Mouse (Mus musculus): ENCODE results near the gene Adamts17.

Adamts17 gene

DNA sequence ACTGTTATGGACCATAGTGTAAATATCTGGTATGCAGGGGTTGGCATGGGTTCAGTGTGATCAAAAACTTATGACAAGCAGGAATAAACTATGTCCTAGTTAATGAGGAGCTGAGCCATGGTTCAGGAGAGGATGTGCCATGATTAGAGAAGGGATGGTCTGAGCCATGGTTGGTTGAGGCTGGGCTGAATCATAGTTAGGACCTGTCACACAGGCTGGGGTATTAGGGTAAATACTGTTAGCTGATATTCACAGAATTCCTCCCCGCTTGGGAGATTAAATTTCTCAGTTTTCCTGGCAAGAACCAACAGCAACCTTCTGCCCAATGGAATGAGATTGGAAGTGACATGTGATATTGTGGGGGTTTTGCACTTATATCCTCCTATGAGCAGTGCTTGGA lies 84.6 kb downstream of the Adamts17 start:
- in situ Hi-C loops (cut with MseI, MboI) = no loop called here

DNA sequence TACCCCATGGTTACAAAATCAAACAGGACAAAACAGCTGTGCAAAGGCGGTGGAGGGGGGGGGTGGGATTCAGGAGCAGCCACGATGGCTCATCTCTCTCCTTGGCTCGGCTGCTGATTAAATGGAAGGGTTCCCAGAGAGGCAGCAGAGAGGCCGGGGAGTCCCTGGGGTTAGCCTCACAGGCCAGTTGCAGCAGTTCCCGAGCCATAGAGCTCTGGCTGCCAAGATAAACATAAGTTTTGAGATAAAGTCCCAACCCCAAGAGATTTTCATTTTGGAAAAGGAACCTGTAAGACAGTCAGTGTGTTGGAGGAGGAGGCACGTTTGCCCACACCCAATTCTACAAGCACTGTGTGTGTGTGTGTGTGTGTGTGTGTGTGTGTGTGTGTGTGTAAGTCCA lies 89.7 kb downstream of the Adamts17 start:
- in situ Hi-C loops (cut with MseI, MboI) = no loop called here

DNA sequence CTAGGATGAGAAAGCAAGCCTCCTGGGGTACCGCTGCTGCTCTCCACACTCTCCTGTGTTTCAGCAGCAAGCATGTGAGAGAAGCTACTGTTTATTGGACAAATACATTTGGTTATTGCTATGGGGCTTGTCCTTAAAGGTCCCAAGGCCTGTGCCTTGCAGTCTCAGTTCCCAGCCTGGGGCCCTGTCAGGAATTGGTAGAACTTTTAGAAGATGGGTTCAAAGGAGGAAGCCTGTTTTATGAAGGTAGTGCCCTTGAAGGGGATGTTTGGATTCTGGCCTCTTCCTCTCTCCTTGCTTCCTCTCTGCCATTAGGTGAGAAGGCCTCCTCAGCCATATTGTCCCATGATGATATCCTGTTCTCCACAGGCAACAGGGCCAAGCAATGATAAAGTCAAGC lies 91.8 kb downstream of the Adamts17 start:
- in situ Hi-C loops (cut with MseI, MboI) = no loop called here

DNA sequence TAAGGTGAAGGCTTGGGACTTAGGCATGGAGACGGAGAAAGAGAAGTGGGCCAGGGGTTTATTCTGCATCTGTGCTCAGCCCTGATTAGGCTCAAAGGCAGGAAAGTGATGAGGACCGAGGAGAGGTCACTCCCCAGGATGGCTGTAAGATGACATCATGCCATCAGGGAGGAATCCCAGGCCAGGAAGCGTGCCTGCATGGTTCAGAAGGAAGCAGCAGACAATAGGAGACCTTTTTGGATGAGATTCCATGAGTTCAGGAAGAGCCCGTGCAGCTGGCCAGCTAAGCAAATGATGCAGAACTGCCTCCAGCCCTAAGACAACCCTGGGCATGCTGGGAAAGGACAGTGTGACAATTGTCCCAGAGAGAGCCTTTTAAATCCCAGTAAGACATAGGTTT lies 93.7 kb downstream of the Adamts17 start:
- in situ Hi-C loops (cut with MseI, MboI) = no loop called here

DNA sequence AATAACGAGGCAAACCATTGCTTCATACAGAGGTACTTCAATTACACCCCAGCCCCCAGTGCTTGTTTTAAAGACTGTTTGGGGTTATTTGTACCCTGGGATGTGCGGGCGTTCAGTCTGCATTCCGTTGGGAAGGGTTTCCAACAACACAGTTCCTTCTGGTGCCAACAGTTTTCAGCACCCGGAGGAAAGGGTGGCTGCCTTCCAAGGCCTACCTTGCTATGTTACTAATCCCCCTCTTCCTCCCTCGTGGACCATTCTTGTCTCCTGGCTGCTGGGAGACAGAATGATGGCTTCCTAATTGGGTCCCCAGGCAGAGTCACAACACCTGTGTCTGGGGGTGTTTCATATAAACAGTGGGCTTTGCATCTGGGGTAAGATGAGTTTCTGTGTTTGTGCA lies 94.5 kb downstream of the Adamts17 start:
- in situ Hi-C loops (cut with MseI, MboI) = no loop called here

DNA sequence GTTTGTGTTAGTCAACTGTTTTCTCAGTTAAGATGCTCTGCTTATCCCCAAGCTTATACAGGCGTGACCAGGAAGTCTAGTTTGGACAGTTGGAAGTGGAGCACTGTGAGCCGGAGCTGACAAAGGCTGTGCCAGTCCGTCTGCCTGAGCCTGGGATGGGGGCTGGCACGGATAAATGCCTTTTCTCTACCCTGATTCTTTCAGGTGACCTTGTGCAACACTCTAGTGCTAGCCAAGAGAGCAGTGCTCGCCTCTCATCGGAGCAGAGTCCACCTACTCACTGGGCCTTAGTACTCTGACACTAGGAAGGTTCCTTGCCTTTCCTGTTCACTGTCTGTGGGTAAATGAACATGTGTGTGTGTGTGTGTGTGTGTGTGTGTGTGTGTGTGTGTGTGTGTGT lies 95.5 kb downstream of the Adamts17 start:
- in situ Hi-C loops (cut with MseI, MboI) = no loop called here

DNA sequence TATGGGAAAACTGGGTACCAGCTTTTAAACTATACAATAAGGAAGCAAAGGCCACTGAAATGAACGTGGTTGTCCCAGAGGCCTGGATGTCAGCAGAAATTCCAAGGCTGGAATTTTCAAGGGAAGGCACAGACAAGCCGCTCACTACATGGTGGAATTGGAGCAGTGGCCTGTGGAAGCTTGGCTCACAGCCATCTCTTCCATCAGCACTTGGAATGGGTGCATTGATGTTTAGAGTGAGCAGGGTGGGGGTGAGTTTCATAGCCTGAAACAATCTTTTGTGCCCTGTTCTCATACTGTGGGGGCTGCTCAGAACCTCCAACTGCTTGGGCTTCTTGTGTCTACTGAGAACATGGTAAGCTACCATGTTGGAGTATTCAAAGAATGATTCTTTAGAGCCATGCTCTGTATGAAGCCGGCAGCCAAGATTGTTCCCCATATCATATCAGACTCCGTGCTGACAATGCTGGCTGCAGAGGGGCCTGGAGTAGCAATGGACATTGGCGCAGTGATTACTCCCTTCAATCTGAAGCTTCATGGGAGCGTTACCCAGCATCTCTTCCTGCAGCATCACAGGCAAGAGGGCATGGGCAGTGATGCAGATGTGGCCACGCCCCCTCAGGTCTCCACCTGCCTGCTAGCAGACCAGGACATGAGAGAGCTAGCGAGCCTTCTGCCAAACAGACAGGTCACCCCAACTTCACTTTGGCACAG lies 96.7 kb downstream of the Adamts17 start:
- in situ Hi-C loops (cut with MseI, MboI) = no loop called here

DNA sequence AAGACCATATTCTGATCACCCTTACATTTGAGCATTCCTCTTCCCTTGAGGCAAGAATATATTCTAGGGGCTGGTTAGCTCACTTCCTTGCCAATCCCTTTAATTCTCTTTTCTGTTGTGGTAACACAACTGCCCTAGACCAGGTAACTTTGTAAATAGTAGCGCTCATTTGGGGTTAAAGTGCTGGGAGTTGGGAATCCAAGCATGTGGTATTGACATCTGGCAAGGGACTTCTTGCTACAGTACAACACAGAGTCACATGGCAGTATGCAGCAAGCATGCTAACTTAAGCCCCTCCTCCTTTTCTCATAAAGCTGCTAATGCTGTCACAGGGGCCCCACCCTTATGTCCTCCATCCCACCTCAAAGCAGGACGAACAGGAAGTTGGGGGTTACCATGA lies 97.4 kb downstream of the Adamts17 start:
- in situ Hi-C loops (cut with MseI, MboI) = no loop called here

DNA sequence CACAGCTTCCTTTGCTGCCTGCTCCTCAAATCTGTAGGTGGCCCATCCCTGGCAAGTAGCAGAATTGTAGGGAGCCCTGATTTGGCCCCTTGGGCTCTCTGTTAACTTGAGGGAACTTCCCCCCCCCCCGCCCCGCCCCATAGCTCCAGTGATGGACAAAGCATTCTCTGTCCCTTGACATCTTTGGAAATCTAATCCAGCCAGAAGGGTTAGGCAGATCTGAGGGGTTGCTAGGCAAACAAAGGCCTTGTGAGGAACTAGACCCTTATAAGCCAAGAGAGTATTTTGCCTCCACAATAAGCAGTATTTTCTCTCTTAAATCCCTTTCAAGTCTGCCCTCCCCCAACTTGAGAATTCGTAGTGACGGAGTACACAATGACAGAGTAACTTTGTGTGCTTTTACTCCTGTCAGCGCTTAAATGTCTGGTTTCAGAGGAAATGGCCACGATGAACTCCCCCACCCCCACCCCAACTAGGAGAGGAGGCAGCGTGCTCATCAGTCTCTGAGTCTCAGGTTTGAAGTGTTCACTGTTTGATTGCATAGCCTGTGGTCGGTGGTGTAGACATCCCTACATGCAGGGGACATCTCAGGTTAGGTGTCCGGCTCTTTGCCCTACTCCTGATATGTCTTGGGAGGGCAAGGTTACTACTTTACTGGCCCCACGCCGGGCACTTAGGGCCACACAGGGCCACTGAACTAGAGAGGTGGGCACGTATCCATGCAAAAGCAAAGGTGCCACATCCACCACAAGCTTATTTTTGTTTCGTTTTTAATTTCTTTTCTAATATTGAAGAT lies 99.7 kb downstream of the Adamts17 start:
- in situ Hi-C loops (cut with MseI, MboI) = no loop called here

DNA sequence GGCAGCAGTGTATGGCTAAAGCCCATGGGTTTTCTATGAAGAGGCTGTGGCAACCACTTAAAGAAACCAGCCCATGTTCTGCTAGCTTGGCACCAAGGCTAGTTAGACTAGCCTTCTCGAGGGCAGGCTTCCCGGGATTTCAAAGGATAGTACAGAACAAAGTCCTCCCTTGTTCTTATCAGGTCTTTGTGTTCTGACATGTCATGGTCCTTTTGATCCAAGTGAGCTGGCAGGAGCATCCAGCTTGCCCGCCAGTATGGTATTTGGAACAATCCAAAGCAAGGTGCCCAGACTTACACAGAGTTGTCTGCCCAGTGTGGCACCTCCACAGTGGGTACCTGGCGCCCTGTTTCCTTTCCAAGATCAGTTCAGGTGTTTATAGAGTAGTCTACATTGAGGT lies 101.2 kb downstream of the Adamts17 start:
- in situ Hi-C loops (cut with MseI, MboI) = no loop called here

DNA sequence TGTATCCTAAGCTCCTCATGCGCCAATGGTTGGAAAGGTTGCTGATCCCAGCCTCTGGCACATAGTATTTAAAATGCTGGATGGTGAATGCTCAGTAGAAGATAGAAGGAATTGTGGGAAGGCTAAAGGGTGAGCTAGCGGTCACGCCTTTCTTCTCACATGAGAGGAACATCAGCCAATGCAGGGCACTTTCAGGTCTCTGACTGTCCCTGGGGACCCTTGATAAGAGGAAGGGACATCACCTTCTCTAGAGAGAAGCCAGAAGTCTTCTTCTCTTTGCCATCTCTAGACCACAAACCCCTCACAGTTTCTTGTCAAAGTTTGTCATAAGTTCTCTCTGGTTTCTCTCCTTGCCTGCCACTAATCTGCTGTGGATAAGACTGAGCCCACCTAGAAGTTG lies 109.5 kb downstream of the Adamts17 start:
- in situ Hi-C loops (cut with MseI, MboI) = no loop called here

DNA sequence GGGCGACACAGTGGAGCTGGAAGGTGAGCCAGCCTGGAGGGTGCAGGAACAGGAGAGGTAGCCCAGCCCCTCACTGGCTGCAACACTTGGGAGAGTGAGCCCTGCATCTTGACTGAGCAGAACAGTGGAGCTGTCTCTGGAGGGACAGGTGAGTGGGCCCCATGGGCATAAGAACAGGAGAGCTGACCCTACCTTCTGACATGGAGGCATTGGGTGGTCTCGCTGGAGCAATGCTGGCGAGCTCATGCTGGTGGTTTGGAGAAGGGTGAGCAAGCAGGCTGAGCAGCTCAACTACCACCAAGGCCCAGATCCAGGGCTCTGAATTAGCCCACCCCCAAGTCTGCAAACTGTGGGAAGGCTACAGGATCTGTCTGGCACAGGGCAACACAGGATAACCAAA lies 113.4 kb downstream of the Adamts17 start:
- in situ Hi-C loops (cut with MseI, MboI) = no loop called here

DNA sequence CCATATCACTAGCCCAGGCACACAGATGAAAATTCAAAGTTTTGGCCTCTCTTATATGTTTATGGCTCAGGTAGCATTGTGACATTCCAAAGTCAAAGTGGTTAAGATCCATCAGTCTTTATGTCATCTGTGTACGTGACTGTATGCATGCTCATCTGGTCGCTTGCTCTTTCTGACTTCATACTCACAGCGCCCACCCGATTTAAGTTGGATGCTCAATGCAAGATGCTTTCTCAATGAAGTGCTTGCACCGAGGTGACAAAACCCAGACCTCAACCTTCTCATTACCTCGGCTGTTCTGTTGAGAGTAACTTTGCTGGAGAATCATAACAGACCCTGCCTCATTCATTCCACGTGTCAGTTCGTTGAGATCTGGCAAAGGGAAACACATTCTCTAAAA lies 114.5 kb downstream of the Adamts17 start:
- in situ Hi-C loops (cut with MseI, MboI) = no loop called here

DNA sequence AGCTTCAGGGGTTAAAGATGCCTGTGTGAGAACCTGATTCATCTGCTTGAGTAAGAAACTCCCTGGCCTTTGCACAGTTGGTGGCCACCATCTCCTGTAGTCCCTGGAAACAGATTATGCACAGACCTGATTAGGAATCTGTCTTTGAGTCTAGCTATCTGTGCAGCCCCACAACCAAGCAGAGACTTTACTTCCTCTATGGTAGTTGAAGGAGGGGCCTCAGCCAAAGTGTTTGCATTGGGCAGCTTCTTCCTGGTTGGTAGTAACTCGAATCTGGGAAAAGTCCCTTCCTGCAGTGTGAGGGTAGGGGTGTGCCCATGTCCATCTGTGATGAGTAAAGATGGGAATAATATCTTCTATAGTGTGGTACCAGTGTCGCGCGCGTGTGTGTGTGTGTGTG lies 115.2 kb downstream of the Adamts17 start:
- in situ Hi-C loops (cut with MseI, MboI) = no loop called here

DNA sequence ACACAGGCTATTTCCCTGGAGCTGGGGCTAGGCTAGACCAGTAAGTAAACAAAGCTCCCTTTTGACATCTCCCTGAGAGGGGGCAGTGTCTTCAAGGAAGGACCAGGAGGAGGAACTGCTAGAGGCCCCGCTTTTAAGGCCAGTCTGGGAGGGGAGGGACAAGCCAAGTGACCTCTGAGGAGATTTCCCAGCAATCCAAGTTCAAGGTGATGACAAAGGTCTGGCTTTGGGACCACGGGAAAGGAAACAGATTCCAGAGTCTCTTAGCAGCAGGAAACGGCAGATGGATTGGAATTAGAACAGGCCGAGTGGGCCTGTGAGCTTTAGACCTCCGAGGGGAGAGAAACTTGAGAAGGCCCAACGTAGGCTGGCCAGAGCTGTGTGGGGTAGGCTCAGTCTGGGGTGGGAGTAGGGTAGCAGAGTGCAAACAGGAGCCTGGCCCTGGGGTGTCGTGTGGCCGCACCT lies 116.0 kb downstream of the Adamts17 start:
- in situ Hi-C loops (cut with MseI, MboI) = no loop called here

DNA sequence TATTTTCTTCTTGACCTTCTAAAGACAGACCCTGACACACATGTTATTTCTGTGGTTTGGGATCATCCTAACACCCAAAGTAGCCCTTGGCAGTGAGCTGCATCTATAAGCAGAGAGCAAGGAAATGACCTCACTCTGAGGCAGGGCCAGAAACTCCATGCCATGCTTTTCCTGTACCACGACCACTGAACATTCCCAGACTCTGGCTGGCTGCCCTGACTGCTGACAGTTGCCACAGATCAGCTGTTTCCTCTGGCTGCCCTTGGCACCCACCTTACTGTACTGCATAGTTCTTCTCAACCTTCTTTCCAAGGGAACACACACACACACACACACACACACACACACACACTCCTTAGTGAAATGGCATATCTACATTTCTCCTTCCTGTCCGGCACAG lies 116.4 kb downstream of the Adamts17 start:
- in situ Hi-C loops (cut with MseI, MboI) = no loop called here

DNA sequence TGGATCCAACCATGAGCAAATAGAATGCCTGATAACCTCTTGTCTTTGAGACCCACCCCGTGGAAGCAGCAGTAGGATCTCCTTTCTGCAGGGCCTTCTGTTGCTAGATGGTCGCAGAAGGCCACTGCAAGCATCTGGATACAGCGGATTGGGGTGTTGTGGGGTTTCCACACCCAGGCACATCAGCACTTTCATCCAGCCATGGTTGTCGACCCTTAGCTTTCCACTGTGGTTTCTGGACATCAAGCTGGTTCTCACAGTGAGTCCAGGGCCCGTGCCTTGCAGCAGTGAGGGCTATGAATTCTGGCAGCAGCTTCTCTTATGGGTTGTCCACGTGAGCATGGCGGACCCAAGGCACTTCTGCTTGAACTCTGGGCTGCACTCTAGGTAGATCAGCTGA lies 118.2 kb downstream of the Adamts17 start:
- in situ Hi-C loops (cut with MseI, MboI) = no loop called here

DNA sequence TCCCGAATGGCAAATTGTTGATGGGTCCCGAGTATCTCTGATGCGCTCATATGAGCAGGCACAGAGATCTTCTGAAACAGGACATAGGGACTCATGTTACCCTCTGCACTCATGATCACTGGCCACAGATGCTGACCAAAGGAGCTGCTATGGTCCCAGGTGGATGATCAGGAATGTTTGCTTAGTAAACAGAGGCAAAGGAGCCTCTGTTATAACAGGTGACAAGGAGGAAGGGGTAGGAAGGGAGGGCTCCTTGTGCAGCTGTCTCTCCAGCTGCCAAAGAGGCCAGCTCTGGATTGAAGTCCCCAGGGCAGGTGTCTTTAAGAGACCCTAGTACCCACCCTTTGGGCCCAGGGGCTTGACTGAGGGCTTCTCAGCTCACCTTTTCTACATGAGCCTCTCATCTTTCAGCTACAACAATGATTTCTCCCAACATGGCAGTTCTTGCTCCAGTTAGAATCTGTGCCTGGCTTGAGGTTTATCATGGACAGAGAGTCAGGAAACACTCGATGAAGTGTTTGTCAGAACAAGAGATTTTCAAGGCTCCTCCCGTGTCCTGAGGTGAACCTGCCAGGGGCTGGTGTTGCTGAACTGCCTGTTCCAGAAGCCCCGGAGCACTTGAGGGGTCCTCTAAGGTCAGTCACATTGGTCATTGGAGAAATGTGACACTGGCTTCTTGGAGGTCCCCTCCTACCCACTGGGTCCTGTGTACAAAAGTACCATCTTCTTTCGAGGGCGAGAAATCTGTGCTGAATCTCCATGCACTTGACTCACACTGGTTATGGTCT lies 120.9 kb downstream of the Adamts17 start:
- in situ Hi-C loops (cut with MseI, MboI) = no loop called here

DNA sequence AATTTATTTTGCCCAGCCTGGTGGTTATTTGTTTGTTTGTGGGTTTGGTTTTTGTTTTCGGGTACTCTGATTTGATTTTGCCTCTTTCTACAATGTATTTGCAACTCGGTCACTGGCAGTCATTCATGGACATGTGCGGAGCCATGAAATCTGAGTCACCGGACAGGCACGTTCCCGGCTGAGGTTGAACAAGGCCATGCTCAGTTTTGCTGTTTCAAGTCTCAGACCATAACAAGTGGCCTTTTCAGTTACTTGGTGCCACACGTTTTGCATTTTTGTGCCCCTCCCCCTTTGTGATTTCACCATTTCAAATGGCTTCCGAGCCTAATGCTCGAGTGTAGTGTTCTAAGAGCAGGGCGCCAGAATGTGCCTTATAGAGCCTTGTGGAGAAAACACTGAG lies 123.2 kb downstream of the Adamts17 start:
- in situ Hi-C loops (cut with MseI, MboI) = no loop called here

DNA sequence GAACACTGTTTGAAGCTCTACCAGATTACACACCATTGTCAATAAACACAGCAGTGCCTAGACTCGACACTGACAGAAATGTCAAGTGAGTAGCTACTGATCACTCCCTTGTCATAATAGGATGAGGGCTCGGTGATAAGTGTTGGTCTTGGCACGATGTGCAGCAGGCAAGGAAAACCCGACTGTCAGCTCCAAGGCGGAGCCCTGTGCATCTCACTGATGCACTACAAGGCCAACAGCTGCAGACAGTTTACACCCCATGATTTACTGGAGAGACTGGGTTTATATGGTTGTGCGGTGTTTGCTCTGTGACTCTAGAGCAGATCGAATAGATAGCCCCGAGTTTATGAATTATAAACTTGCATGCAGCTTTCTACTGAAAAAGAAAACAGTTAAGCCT lies 124.0 kb downstream of the Adamts17 start:
- in situ Hi-C loops (cut with MseI, MboI) = no loop called here

DNA sequence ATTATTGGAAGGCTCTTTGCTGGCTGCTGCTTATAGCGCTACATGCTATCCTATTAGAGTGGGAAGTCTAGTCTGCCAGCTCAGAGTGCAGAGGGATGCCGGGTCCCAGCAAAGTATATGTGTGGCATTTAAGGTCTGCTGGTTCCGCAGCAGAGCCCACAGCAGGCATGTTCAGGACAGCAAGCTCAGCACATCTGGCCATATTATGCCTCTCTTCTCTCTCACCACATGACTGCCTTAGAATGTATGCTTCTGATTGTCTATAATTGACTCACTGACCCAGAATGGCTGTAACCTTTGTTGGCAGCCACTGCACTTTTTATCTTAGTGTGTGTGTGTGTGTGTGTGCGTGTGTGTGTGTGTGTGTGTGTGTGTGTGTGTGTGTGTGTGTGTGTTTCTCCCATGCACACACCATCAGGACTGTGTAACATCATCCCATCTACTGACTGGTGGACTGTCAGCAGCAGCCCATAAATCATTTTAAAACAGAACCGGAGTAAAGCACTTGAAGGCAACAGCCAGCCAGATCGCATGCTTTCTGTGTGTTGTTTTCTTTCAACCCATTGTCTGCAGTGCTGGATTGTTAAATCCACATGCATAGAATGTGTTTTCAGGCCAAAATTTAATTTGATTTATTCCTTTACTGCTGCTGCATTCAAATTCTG lies 127.1 kb downstream of the Adamts17 start:
- in situ Hi-C loops (cut with MseI, MboI) = no loop called here

All from mouse trophoblast stem cell (cell line).